Mouse (Mus musculus): Measurements from ENCODE around the gene Alox12.

- no peak for TF ChIP-seq CTCF (IDR thresholded peaks at IDR 0.05; ENCODE audit: low read depth, low read length)
- TF ChIP-seq POLR2A (IDR thresholded peaks at IDR 0.05; ENCODE audit: borderline replicate concordance, low read depth, low read length) = no peak
Measured at GRCm38 (mm10) chr11:70238591-70239440, 16.3 kb downstream of the Alox12 start.

Measured in bone marrow macrophage, adult 2 months (primary cell).